Mouse (Mus musculus) liver, postnatal 0 days (tissue): ENCODE results near the gene Rab9b.

Source experiments
- CTCF ChIP-seq: sonication (generic); IDR thresholded peaks from 2 replicates; pipeline ENCODE4 v1.5.1; 2016; ENCODE audit warnings: antibody characterized with exemption, low read depth
- EP300 ChIP-seq: IDR thresholded peaks from 2 replicates; pipeline ENCODE4 v1.6.1; 2016; ENCODE audit warnings: antibody characterized with exemption, low read depth, mild to moderate bottlenecking

GRCm38 (mm10) chrX:136895757-136896156 is 27.2 kb upstream of the Rab9b start:
- TF ChIP-seq EP300 = no peak
- TF ChIP-seq CTCF = peak; percentile 57
